Mouse (Mus musculus): Measurements from ENCODE around the gene Hoxb3. TPM values are rescaled to one million over a fixed set of nuclear protein-coding genes. Genes with fewer than 3 reads are reported as not detected.

Gene Hoxb3
- polyA plus RNA-seq, 1 experiment from 2014 or later = not detected

- H3K4me1 ChIP-seq = peaks cover 17% of the 10 kb centered on the region
- no peaks in the 10 kb centered on the region for H3K9me3 ChIP-seq (replicated peaks)
- no peaks in the 10 kb centered on the region for H3K36me3 ChIP-seq
- H3K4me3 ChIP-seq = no peak overlapping the region
- no peak for DNase-seq (ENCODE audit: low spot score)
- H3K27ac ChIP-seq (replicated peaks) = no peak overlapping the region
- H3K27me3 ChIP-seq (ENCODE audit: low read depth, poor library complexity, severe bottlenecking) = peaks cover 100% of the 10 kb centered on the region
- under 1% methylated on average over 15 of the region's 15 CpGs for WGBS
These were observed 21.3 kb upstream of the Hoxb3 start for GRCm38 (mm10) chr11:96301837-96302236.

- Histone ChIP-seq H3K27me3 (ENCODE audit: low read depth, poor library complexity, severe bottlenecking) (peaks cover 100% of the 10 kb centered on the region), H3K27ac (replicated peaks) (no peak overlapping the region), H3K4me3 (no peak overlapping the region), H3K9me3 (replicated peaks) (no peaks in the 10 kb centered on the region), H3K4me1 (peaks cover 17% of the 10 kb centered on the region), H3K36me3 (no peaks in the 10 kb centered on the region)
- no peak for DNase-seq (ENCODE audit: low spot score)
- 1% methylated on average over 23 of the region's 23 CpGs for WGBS
These were observed 20.6 kb upstream of the Hoxb3 start for GRCm38 (mm10) chr11:96302381-96303150.

- DNase-seq (ENCODE audit: low spot score) = peak; percentile 86
- WGBS = 1% methylated on average over 69 of the region's 69 CpGs
- Histone ChIP-seq H3K4me3 (peak within 1 kb of the TSS; percentile 7; the same call in 1 of the 2 replicates), H3K36me3 (no peaks in the 10 kb centered on the region), H3K27ac (replicated peaks) (no peak within 1 kb of the TSS), H3K4me1 (peaks cover 17% of the 10 kb centered on the region), H3K27me3 (ENCODE audit: low read depth, poor library complexity, severe bottlenecking) (peaks cover 100% of the 10 kb centered on the region), H3K9me3 (replicated peaks) (no peaks in the 10 kb centered on the region)
These were observed 19.7 kb upstream of the Hoxb3 start, which contains the start of gene Hoxb5 for GRCm38 (mm10) chr11:96303151-96304099. Gene Hoxb5, plus strand, starts transcription at chr11:96303336.

- 2% methylated on average over 38 of the region's 38 CpGs for WGBS
- DNase-seq (ENCODE audit: low spot score) = no peak
- Histone ChIP-seq H3K36me3 (no peaks in the 10 kb centered on the region), H3K9me3 (replicated peaks) (no peaks in the 10 kb centered on the region), H3K4me1 (peaks cover 14% of the 10 kb centered on the region), H3K27me3 (ENCODE audit: low read depth, poor library complexity, severe bottlenecking) (peaks cover 100% of the 10 kb centered on the region), H3K27ac (replicated peaks) (no peak overlapping the region), H3K4me3 (no peak overlapping the region)
These were observed 18.5 kb upstream of the Hoxb3 start for GRCm38 (mm10) chr11:96304381-96305195.

GRCm38 (mm10) chr11:96305505-96306182 is 17.5 kb upstream of the Hoxb3 start:
- Histone ChIP-seq H3K4me1 (peaks cover 9% of the 10 kb centered on the region), H3K36me3 (no peaks in the 10 kb centered on the region), H3K27me3 (ENCODE audit: low read depth, poor library complexity, severe bottlenecking) (peaks cover 100% of the 10 kb centered on the region), H3K9me3 (replicated peaks) (no peaks in the 10 kb centered on the region), H3K4me3 (no peak overlapping the region), H3K27ac (replicated peaks) (no peak overlapping the region)
- WGBS = 8% methylated on average over 6 of the region's 6 CpGs
- no peak for DNase-seq (ENCODE audit: low spot score)

GRCm38 (mm10) chr11:96306183-96306907 is 16.8 kb upstream of the Hoxb3 start:
- 3% methylated on average over 7 of the region's 7 CpGs for WGBS
- no peak for DNase-seq (ENCODE audit: low spot score)
- Histone ChIP-seq H3K9me3 (replicated peaks) (no peaks in the 10 kb centered on the region), H3K27ac (replicated peaks) (no peak overlapping the region), H3K4me1 (peaks cover 9% of the 10 kb centered on the region), H3K27me3 (ENCODE audit: low read depth, poor library complexity, severe bottlenecking) (peaks cover 100% of the 10 kb centered on the region), H3K4me3 (no peak overlapping the region), H3K36me3 (no peaks in the 10 kb centered on the region)

GRCm38 (mm10) chr11:96306908-96307269 is 16.2 kb upstream of the Hoxb3 start:
- no peaks in the 10 kb centered on the region for H3K36me3 ChIP-seq
- no peaks in the 10 kb centered on the region for H3K9me3 ChIP-seq (replicated peaks)
- H3K27ac ChIP-seq (replicated peaks) = no peak overlapping the region
- H3K4me1 ChIP-seq = peaks cover 12% of the 10 kb centered on the region
- no peak overlapping the region for H3K4me3 ChIP-seq
- DNase-seq (ENCODE audit: low spot score) = no peak
- WGBS = 4% methylated on average over 13 of the region's 13 CpGs
- H3K27me3 ChIP-seq (ENCODE audit: low read depth, poor library complexity, severe bottlenecking) = peaks cover 100% of the 10 kb centered on the region

GRCm38 (mm10) chr11:96308763-96309162 is 14.4 kb upstream of the Hoxb3 start:
- Histone ChIP-seq H3K27me3 (ENCODE audit: low read depth, poor library complexity, severe bottlenecking) (peaks cover 100% of the 10 kb centered on the region), H3K4me1 (peaks cover 9% of the 10 kb centered on the region), H3K9me3 (replicated peaks) (no peaks in the 10 kb centered on the region), H3K27ac (replicated peaks) (no peak overlapping the region), H3K36me3 (no peaks in the 10 kb centered on the region), H3K4me3 (no peak overlapping the region)
- no peak for DNase-seq (ENCODE audit: low spot score)
- WGBS = 12% methylated on average over 4 of the region's 4 CpGs

GRCm38 (mm10) chr11:96309288-96309687 is 13.8 kb upstream of the Hoxb3 start:
- Histone ChIP-seq H3K4me3 (no peak overlapping the region), H3K27me3 (ENCODE audit: low read depth, poor library complexity, severe bottlenecking) (peaks cover 100% of the 10 kb centered on the region), H3K4me1 (peaks cover 7% of the 10 kb centered on the region), H3K36me3 (no peaks in the 10 kb centered on the region), H3K27ac (replicated peaks) (no peak overlapping the region), H3K9me3 (replicated peaks) (no peaks in the 10 kb centered on the region)
- 7% methylated on average over 4 of the region's 4 CpGs for WGBS
- no peak for DNase-seq (ENCODE audit: low spot score)

GRCm38 (mm10) chr11:96310183-96310938 is 12.8 kb upstream of the Hoxb3 start:
- Histone ChIP-seq H3K27ac (replicated peaks) (no peak overlapping the region), H3K36me3 (no peaks in the 10 kb centered on the region), H3K27me3 (ENCODE audit: low read depth, poor library complexity, severe bottlenecking) (peaks cover 100% of the 10 kb centered on the region), H3K4me3 (no peak overlapping the region), H3K9me3 (replicated peaks) (no peaks in the 10 kb centered on the region), H3K4me1 (peaks cover 7% of the 10 kb centered on the region)
- 4% methylated on average over 20 of the region's 20 CpGs for WGBS
- DNase-seq (ENCODE audit: low spot score) = no peak

GRCm38 (mm10) chr11:96311097-96311496 is 12.0 kb upstream of the Hoxb3 start:
- Histone ChIP-seq H3K4me3 (no peak overlapping the region), H3K4me1 (peaks cover 7% of the 10 kb centered on the region), H3K9me3 (replicated peaks) (no peaks in the 10 kb centered on the region), H3K27ac (replicated peaks) (no peak overlapping the region), H3K36me3 (no peaks in the 10 kb centered on the region), H3K27me3 (ENCODE audit: low read depth, poor library complexity, severe bottlenecking) (peaks cover 100% of the 10 kb centered on the region)
- WGBS = 8% methylated on average over 6 of the region's 6 CpGs
- DNase-seq (ENCODE audit: low spot score) = no peak
